Mouse (Mus musculus): ENCODE data around the gene Stfa3. TPM values are rescaled to one million over a fixed set of nuclear protein-coding genes. Genes with fewer than 3 reads are reported as not detected.
"Not testable (repeated sequence)": the region's sequence is repeated elsewhere in the genome, so short reads cannot be mapped to it uniquely, and the experiment has no call there.

The Stfa3 gene
- total and polyA plus RNA-seq, 3 experiments, result not detected

DNA sequence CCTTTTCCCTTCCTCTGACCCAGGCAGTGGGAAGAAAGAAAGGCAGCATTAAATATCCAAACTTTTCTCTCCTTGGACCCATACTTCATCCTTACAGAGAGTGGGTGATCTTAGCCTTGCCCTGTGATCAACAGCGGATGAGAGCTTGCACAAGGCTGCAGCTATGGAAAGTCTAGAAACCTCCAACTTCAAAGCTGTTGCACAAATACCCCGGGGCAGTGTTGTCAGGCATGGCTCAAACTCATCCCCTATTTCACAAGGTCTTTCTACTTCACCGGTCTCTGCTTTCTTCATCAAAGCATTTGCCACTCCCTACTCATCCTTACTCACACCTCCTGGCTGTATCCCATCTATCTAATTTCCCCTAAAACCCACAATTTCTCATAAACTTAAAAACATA lies 10.2 kb upstream of the Stfa3 start:
- no peaks in the 10 kb centered on the region for H3K9me3 ChIP-seq (replicated peaks)
- no peaks in the 10 kb centered on the region for H3K36me3 ChIP-seq (replicated peaks)
- H3K27me3 ChIP-seq (ENCODE audit: insufficient read depth, low read length), result peaks cover 6% of the 10 kb centered on the region; the same call in 1 of the 2 replicates
- DNase-seq (ENCODE audit: low spot score) (no peak), ATAC-seq (ENCODE audit: extremely low read depth, insufficient number of reproducible peaks, low FRiP score, poor library complexity, severe bottlenecking) (no peak)
- H3K4me3 ChIP-seq (ENCODE audit: low read depth, low read length), result no peak overlapping the region
- no peak for TF ChIP-seq TAL1 (conservative IDR thresholded peaks at IDR 0.05; ENCODE audit: low read depth, low read length)
- no peak for TF ChIP-seq GATA1 (IDR thresholded peaks at IDR 0.05; ENCODE audit: borderline replicate concordance, low read length)
- no peak for TF ChIP-seq POLR2AphosphoS5 (IDR thresholded peaks at IDR 0.05; ENCODE audit: insufficient replicate concordance, low read depth, low read length)
- no peak for TF ChIP-seq GATA2 (IDR thresholded peaks at IDR 0.05; ENCODE audit: borderline replicate concordance, low read depth, low read length)
- no peaks in the 10 kb centered on the region for H3K4me1 ChIP-seq (ENCODE audit: insufficient read depth, low read depth, low read length)

DNA sequence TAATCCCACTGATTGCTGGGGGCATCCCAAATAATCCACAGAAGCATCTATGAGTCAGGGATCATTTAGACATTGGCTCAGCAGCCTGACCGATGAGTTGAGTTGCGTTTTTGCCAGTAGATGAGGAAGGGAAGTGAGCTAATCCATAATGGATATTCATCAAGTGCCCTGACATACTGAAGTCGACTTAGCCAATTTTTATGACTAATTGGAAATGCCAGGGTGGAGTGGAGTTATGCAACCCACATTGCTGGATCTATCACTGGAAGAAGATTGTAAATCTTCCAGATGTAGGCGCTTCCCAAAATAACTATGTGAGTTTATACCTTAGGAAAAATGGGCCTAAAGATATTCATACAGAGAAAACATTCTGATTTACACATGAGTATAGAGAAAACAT lies 8.9 kb upstream of the Stfa3 start:
- H3K4me1 ChIP-seq (ENCODE audit: insufficient read depth, low read depth, low read length), result no peaks in the 10 kb centered on the region
- no peak for ATAC-seq (ENCODE audit: extremely low read depth, insufficient number of reproducible peaks, low FRiP score, poor library complexity, severe bottlenecking)
- H3K9me3 ChIP-seq (replicated peaks), result no peaks in the 10 kb centered on the region
- no peak overlapping the region for H3K4me3 ChIP-seq (ENCODE audit: low read depth, low read length)
- TF ChIP-seq TAL1 (conservative IDR thresholded peaks at IDR 0.05; ENCODE audit: low read depth, low read length) (no peak), POLR2AphosphoS5 (IDR thresholded peaks at IDR 0.05; ENCODE audit: insufficient replicate concordance, low read depth, low read length) (no peak), GATA1 (IDR thresholded peaks at IDR 0.05; ENCODE audit: borderline replicate concordance, low read length) (no peak), CTCF (IDR thresholded peaks at IDR 0.05; ENCODE audit: low read depth, low read length) (no peak), GATA2 (IDR thresholded peaks at IDR 0.05; ENCODE audit: borderline replicate concordance, low read depth, low read length) (no peak)
- peaks cover 6% of the 10 kb centered on the region; the same call in 1 of the 2 replicates for H3K27me3 ChIP-seq (ENCODE audit: insufficient read depth, low read length)
- H3K36me3 ChIP-seq (replicated peaks), result no peaks in the 10 kb centered on the region
- no peak for DNase-seq (ENCODE audit: low spot score)

DNA sequence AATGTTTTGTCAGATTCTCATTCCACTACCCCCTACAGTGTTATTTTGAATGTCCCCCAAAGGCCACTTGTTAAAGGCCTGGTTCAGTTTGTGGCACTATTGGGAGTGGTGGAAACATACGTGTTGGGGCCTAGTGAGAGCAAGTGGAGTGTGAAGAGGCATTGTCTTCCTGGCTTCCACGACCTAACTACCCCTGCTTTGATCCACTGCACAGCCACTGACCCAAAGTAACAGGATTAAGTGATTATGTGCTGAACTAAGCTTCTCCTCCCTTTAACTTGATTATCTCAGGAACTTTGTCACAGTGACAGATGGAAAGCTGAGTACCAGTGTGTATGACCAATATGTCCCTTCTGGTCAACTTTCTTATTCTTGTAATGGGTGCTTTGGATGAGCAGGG lies 5.2 kb upstream of the Stfa3 start:
- Histone ChIP-seq H3K9me3 (replicated peaks) (no peaks in the 10 kb centered on the region), H3K36me3 (replicated peaks) (no peaks in the 10 kb centered on the region), H3K27me3 (ENCODE audit: insufficient read depth, low read length) (0 out of 2 replicates have a peak, but pooled peaks cover 7% of the 10 kb centered on the region), H3K4me1 (ENCODE audit: insufficient read depth, low read depth, low read length) (no peaks in the 10 kb centered on the region), H3K4me3 (ENCODE audit: low read depth, low read length) (no peak overlapping the region)
- TF ChIP-seq TAL1 (conservative IDR thresholded peaks at IDR 0.05; ENCODE audit: low read depth, low read length), result no peak
- no peak for TF ChIP-seq GATA2 (IDR thresholded peaks at IDR 0.05; ENCODE audit: borderline replicate concordance, low read depth, low read length)
- TF ChIP-seq GATA1 (IDR thresholded peaks at IDR 0.05; ENCODE audit: borderline replicate concordance, low read length), result no peak
- TF ChIP-seq CTCF (IDR thresholded peaks at IDR 0.05; ENCODE audit: low read depth, low read length), result no peak
- TF ChIP-seq POLR2AphosphoS5 (IDR thresholded peaks at IDR 0.05; ENCODE audit: insufficient replicate concordance, low read depth, low read length), result no peak
- DNase-seq (ENCODE audit: low spot score) (no peak), ATAC-seq (ENCODE audit: extremely low read depth, insufficient number of reproducible peaks, low FRiP score, poor library complexity, severe bottlenecking) (no peak)

DNA sequence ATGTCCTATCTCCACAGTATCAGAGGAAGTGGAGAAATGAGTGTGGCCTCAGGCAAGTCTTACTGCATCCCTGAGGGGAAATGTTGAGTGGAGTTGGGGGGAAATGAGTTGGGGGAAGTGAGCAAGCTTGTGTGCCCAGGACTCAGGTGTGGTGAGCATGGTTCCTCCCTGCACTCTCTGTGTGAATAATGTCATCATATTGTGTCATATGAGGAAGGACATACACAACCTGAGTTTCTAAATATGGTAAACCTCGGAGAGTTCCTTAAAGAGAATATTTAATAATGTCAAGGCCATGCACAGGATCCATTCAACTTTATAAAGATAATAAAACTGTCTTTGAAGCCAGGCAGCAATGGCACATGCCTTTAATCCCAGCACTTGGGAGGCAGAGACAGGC lies 34.2 kb downstream of the Stfa3 start:
- not testable (repeated sequence) for ATAC-seq (ENCODE audit: extremely low read depth, insufficient number of reproducible peaks, low FRiP score, poor library complexity, severe bottlenecking)

DNA sequence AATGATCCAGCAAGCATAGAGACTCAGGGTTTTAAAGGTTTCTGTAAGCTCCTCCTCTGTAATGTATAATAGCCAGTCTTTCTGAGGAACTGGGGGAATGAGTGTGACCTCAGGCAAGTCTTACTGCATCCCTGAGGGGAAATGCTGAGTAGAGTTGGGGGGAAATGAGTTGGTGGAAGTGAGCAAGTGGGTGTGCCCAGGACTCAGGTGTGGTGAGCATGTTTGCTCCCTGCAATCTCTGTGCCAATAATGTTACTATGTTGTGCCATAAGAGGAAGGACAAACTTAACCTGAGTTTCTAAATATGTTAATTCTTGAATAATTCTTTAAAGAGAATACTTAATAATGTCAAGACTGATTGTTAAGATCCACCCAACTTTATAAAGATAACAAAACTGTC lies 46.8 kb downstream of the Stfa3 start, which contains the start of gene Stfa2:
Gene Stfa2, minus strand, starts transcription at position 101 of the 400 bp plus-strand sequence.
- Histone ChIP-seq H3K36me3 (replicated peaks) (no peaks in the 10 kb centered on the region), H3K4me3 (ENCODE audit: low read depth, low read length) (no peak within 1 kb of the TSS), H3K4me1 (ENCODE audit: insufficient read depth, low read depth, low read length) (no peaks in the 10 kb centered on the region), H3K27me3 (ENCODE audit: insufficient read depth, low read length) (no peaks in the 10 kb centered on the region), H3K9me3 (replicated peaks) (no peaks in the 10 kb centered on the region)
- TF ChIP-seq GATA1 (IDR thresholded peaks at IDR 0.05; ENCODE audit: borderline replicate concordance, low read length), result no peak
- ATAC-seq (ENCODE audit: extremely low read depth, insufficient number of reproducible peaks, low FRiP score, poor library complexity, severe bottlenecking), result no peak
- no peak for DNase-seq (ENCODE audit: low spot score)

More for the DNA sequence above, 34.2 kb downstream of the Stfa3 start:
- H3K4me3 ChIP-seq (ENCODE audit: low read depth, low read length); H3K36me3 ChIP-seq (replicated peaks); DNase-seq (ENCODE audit: low spot score); H3K27me3 ChIP-seq (ENCODE audit: insufficient read depth, low read length); H3K9me3 ChIP-seq (replicated peaks); H3K4me1 ChIP-seq (ENCODE audit: insufficient read depth, low read depth, low read length): not testable (repeated sequence)

Other genes with a start within 250 kb of the Stfa3 start
- not detected in 2 replicates for gene Gm5416, start 245.0 kb downstream of the Stfa3 start, total RNA-seq (2014; fragmentation: Nextera tagmentation)
- not detected in 2 replicates for gene Gm5416, start 245.0 kb downstream of the Stfa3 start, total RNA-seq (2017)
- not detected in 2 replicates for gene Gm5416, start 245.0 kb downstream of the Stfa3 start, polyA plus RNA-seq (2012)
- gene 2010005H15Rik, start 233.9 kb downstream of the Stfa3 start, total RNA-seq (2014; fragmentation: Nextera tagmentation), result not detected in 2 replicates
- not detected in 2 replicates for gene 2010005H15Rik, start 233.9 kb downstream of the Stfa3 start, total RNA-seq (2017)
- gene 2010005H15Rik, start 233.9 kb downstream of the Stfa3 start, polyA plus RNA-seq (2012), result not detected in 2 replicates
- gene Stfa1, start 178.4 kb downstream of the Stfa3 start, total RNA-seq (2014; fragmentation: Nextera tagmentation), result not detected in 2 replicates
- not detected in 2 replicates for gene Stfa1, start 178.4 kb downstream of the Stfa3 start, total RNA-seq (2017)
- gene Stfa1, start 178.4 kb downstream of the Stfa3 start, polyA plus RNA-seq (2012), result not detected in 2 replicates
- gene BC117090, start 121.1 kb downstream of the Stfa3 start, total RNA-seq (2014; fragmentation: Nextera tagmentation), result not detected in 2 replicates
- gene BC117090, start 121.1 kb downstream of the Stfa3 start, total RNA-seq (2017), result not detected in 2 replicates
- gene BC117090, start 121.1 kb downstream of the Stfa3 start, polyA plus RNA-seq (2012), result not detected in 2 replicates
- not detected in 2 replicates for gene BC100530, start 87.6 kb downstream of the Stfa3 start, total RNA-seq (2014; fragmentation: Nextera tagmentation)
- not detected in 2 replicates for gene BC100530, start 87.6 kb downstream of the Stfa3 start, total RNA-seq (2017)
- not detected in 2 replicates for gene BC100530, start 87.6 kb downstream of the Stfa3 start, polyA plus RNA-seq (2012)
- not detected in 2 replicates for gene Stfa2, start 46.9 kb downstream of the Stfa3 start, total RNA-seq (2014; fragmentation: Nextera tagmentation)
- gene Stfa2, start 46.9 kb downstream of the Stfa3 start, total RNA-seq (2017), result not detected in 2 replicates
- gene Stfa2, start 46.9 kb downstream of the Stfa3 start, polyA plus RNA-seq (2012), result not detected in 2 replicates
- not detected in 2 replicates for gene Casr, start 106.7 kb upstream of the Stfa3 start, total RNA-seq (2014; fragmentation: Nextera tagmentation)
- gene Casr, start 106.7 kb upstream of the Stfa3 start, total RNA-seq (2017), result 0.06 and 0.44 TPM in 2 replicates
- gene Casr, start 106.7 kb upstream of the Stfa3 start, polyA plus RNA-seq (2012), result not detected in 2 replicates
- gene Cd86, start 210.7 kb upstream of the Stfa3 start, total RNA-seq (2014; fragmentation: Nextera tagmentation), result not detected in 2 replicates
- gene Cd86, start 210.7 kb upstream of the Stfa3 start, total RNA-seq (2017), result not detected in 2 replicates
- not detected in 2 replicates for gene Cd86, start 210.7 kb upstream of the Stfa3 start, polyA plus RNA-seq (2012)
- gene Ildr1, start 238.6 kb upstream of the Stfa3 start, total RNA-seq (2014; fragmentation: Nextera tagmentation), result not detected in 2 replicates
- gene Ildr1, start 238.6 kb upstream of the Stfa3 start, total RNA-seq (2017), result 0.27 TPM in 1 of 2 replicates, not detected in the other
- gene Ildr1, start 238.6 kb upstream of the Stfa3 start, polyA plus RNA-seq (2012), result not detected in 2 replicates

Measured in G1E (cell line).